Mouse (Mus musculus) kidney, embryonic 15.5 days (tissue): ENCODE results near the gene Gramd2. TPM values are rescaled to one million over a fixed set of nuclear protein-coding genes. Genes with fewer than 3 reads are reported as not detected.

ENCODE experiments used
- ATAC-seq: fragments of 200-750 bp; cut with Nextera tagmentation; replicated peaks from 2 replicates; pipeline ENCODE4 v1.8.0; 2017; ENCODE audit warnings: moderate TSS enrichment; ENCODE audit not compliant: low FRiP score
- H3K27ac ChIP-seq: fragments of 300-500 bp; sonication (generic); 2 replicates; pipeline ENCODE4 v1.5.1; 2015; ENCODE audit warnings: mild to moderate bottlenecking, inconsistent platforms
- H3K27me3 ChIP-seq: fragments of 300-500 bp; sonication (generic); 2 replicates; pipeline ENCODE4 v1.6.1; 2015; ENCODE audit warnings: inconsistent platforms
- H3K36me3 ChIP-seq: fragments of 300-500 bp; sonication (generic); 2 replicates; pipeline ENCODE4 v1.6.1; 2015; ENCODE audit warnings: inconsistent platforms
- H3K4me1 ChIP-seq: fragments of 300-500 bp; sonication (generic); 2 replicates; pipeline ENCODE4 v1.6.1; 2015; ENCODE audit warnings: inconsistent platforms
- H3K4me2 ChIP-seq: fragments of 300-500 bp; sonication (generic); 2 replicates; pipeline ENCODE4 v1.6.1; 2015; ENCODE audit warnings: moderate library complexity, mild to moderate bottlenecking, inconsistent platforms
- H3K4me3 ChIP-seq: fragments of 300-500 bp; sonication (generic); replicated peaks from 2 replicates; pipeline ENCODE4 v1.5.1; 2015; ENCODE audit warnings: mild to moderate bottlenecking, inconsistent platforms
- H3K9ac ChIP-seq: fragments of 300-500 bp; sonication (generic); 2 replicates; pipeline ENCODE4 v1.6.1; 2015; ENCODE audit warnings: mild to moderate bottlenecking, inconsistent platforms
- H3K9me3 ChIP-seq: fragments of 300-500 bp; sonication (generic); replicated peaks from 2 replicates; pipeline ENCODE4 v1.6.1; 2016; ENCODE audit warnings: inconsistent platforms
- WGBS: fragments of 180-500 bp; shearing (Covaris S2); methylation state at CpG from one replicate; pipeline ENCODE4 v1.1.7; 2015; ENCODE audit warnings: mixed read lengths; 5-methylcytosine and 5-hydroxymethylcytosine counted together
- polyA plus RNA-seq: library from polyadenylated mRNA; unstranded; fragments of >200 nt; fragmentation: Nextera tagmentation; extraction: Ambion mirVana; gene quantifications from 2 replicates; pipeline ENCODE4 v1.2.1, GENCODE M21; 2015

The Gramd2 gene
- polyA plus RNA-seq, 1 experiment from 2014 or later = 0.95 TPM

DNA sequence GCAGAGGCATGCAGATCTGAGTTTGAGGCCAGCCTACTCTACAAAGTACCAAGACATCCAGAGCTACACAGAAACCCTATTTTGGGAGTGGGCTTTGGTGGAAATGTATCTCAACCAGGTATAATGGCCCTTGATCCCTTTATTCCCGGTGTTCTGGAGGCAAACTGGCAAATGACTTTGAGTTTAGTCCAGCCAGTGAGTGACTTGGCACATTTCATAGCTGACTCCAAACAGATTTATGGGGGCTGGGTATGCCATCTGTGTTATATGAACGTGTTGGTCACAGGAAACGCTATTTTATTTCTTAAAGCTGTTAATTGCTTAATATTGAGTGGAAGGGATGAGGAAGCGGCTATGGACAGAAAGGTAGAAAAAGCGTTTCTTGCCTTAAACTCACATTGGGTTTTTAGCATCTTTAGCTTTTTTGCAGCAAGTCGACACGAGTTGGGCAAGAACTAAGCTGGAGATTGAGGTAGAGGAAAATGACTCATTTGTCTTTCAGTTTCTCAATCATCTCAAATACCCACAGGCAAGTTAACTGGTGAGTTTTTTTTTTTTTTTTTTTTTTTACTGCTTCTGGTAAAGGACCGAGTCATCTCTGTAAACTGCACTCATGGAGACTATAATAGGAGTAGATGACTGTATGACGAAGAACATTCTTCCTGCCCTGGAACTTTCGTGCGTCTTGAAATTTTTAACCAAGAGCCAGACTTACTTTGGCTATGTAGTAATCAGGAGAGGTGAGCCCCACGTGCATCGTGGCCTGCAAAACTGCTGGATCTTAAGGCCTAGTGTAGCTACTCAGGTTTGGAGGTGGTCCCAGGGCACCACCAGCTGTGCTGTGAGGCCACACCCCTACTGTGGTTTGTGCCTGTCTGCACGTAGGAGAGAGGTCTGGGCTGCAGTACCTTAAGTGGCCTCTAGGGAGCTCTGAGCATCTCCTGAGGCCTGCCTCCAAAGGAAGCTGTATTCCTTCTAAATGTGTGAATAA is 20.6 kb upstream of the Gramd2 start:
- no peaks in the 10 kb centered on the region for H3K27me3 ChIP-seq
- H3K4me2 ChIP-seq = peak overlapping the region; percentile 75
- peak; percentile 15; the same call in 1 of the 2 replicates for ATAC-seq
- H3K4me1 ChIP-seq = peaks cover 64% of the 10 kb centered on the region
- peak overlapping the region; percentile 69 for H3K27ac ChIP-seq
- H3K9ac ChIP-seq = no peak overlapping the region
- no peaks in the 10 kb centered on the region for H3K9me3 ChIP-seq
- peak overlapping the region; percentile 93 for H3K4me3 ChIP-seq
- 23% methylated on average over 14 of the region's 14 CpGs for WGBS
- H3K36me3 ChIP-seq = peaks cover 45% of the 10 kb centered on the region

DNA sequence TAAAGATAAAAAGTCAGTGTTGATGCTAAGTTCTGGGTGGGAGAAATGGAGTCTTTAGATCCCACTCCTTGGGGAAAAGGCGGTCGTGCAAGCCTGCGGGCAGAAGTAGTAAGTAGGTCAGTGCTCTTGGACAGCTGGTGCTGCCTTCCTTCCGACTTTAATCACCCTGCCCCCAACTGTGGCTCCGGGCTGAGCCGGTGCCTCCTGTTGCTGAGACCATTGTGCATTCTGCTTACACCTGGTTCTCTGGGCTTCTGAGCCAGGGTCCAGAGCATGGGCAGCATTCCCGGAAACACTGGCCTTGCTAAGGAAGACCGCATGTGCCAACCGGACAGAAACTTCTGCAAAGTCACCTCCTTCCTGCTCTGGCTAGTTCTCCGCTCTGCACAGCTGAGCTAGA is 19.5 kb upstream of the Gramd2 start:
- H3K27me3 ChIP-seq = no peaks in the 10 kb centered on the region
- H3K27ac ChIP-seq = peak overlapping the region; percentile 69
- no peaks in the 10 kb centered on the region for H3K9me3 ChIP-seq
- WGBS = 54% methylated on average over 10 of the region's 10 CpGs
- H3K36me3 ChIP-seq = peaks cover 56% of the 10 kb centered on the region
- ATAC-seq = no peak
- H3K4me2 ChIP-seq = peak overlapping the region; percentile 75
- peaks cover 71% of the 10 kb centered on the region for H3K4me1 ChIP-seq
- no peak overlapping the region for H3K9ac ChIP-seq
- H3K4me3 ChIP-seq = peak overlapping the region; percentile 93; the same call in 1 of the 2 replicates

GRCm38 (mm10) chr9:59661298-59661975 is 18.5 kb upstream of the Gramd2 start:
- Histone ChIP-seq H3K9ac (no peak overlapping the region), H3K4me2 (peak overlapping the region; percentile 75; the same call in 1 of the 2 replicates), H3K27me3 (no peaks in the 10 kb centered on the region), H3K4me1 (peaks cover 71% of the 10 kb centered on the region), H3K27ac (no peak overlapping the region), H3K9me3 (no peaks in the 10 kb centered on the region), H3K4me3 (no peak overlapping the region), H3K36me3 (peaks cover 66% of the 10 kb centered on the region)
- ATAC-seq = no peak
- WGBS = 65% methylated on average over 6 of the region's 6 CpGs

GRCm38 (mm10) chr9:59663226-59663625 is 16.7 kb upstream of the Gramd2 start:
- Histone ChIP-seq H3K4me2 (no peak overlapping the region), H3K27ac (no peak overlapping the region), H3K9me3 (no peaks in the 10 kb centered on the region), H3K4me3 (no peak overlapping the region), H3K9ac (no peak overlapping the region), H3K36me3 (peaks cover 84% of the 10 kb centered on the region), H3K4me1 (peaks cover 62% of the 10 kb centered on the region), H3K27me3 (no peaks in the 10 kb centered on the region)
- 86% methylated on average over 7 of the region's 7 CpGs for WGBS
- ATAC-seq = no peak

- H3K36me3 ChIP-seq = peaks cover 91% of the 10 kb centered on the region
- H3K27me3 ChIP-seq = no peaks in the 10 kb centered on the region
- peaks cover 54% of the 10 kb centered on the region for H3K4me1 ChIP-seq
- H3K4me2 ChIP-seq = no peak overlapping the region
- H3K9ac ChIP-seq = no peak overlapping the region
- 30% methylated on average over 3 of the region's 3 CpGs for WGBS
- ATAC-seq = no peak
- H3K9me3 ChIP-seq = no peaks in the 10 kb centered on the region
- no peak overlapping the region for H3K27ac ChIP-seq
- no peak overlapping the region for H3K4me3 ChIP-seq
These were observed 16.0 kb upstream of the Gramd2 start for GRCm38 (mm10) chr9:59663957-59664356.

DNA sequence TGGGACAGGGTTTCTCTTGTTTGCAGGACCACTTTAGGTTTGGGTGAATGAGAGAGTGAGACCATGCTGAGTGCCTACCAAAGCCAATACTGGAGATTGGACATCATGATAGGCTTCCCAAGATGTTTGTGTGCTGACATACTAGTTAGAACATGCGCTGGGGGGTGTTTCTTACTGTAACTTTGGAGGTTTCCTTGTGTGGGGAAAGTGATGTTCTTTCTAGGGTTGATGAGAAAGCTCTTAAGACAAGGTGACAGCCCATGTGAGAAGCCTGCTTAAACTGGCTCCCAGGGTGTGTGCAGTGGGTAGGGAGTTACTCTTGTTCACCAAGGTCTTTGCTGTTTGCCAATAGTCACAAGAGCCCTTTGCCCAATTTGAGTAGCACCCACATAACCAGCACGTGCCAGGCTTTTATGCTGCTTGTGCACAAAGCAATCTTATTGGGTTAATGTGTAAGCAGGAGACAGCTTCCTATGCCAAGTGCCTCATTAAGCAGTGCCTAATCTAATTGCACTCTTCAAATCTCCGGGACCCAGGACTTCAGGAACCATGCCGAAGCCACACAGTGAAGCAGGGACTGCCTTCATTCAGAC is 15.2 kb upstream of the Gramd2 start:
- Histone ChIP-seq H3K9me3 (no peaks in the 10 kb centered on the region), H3K4me1 (peaks cover 47% of the 10 kb centered on the region), H3K4me3 (no peak overlapping the region), H3K4me2 (no peak overlapping the region), H3K36me3 (peaks cover 99% of the 10 kb centered on the region), H3K27ac (no peak overlapping the region), H3K9ac (no peak overlapping the region), H3K27me3 (no peaks in the 10 kb centered on the region)
- WGBS = 68% methylated on average over 4 of the region's 4 CpGs
- ATAC-seq = no peak

DNA sequence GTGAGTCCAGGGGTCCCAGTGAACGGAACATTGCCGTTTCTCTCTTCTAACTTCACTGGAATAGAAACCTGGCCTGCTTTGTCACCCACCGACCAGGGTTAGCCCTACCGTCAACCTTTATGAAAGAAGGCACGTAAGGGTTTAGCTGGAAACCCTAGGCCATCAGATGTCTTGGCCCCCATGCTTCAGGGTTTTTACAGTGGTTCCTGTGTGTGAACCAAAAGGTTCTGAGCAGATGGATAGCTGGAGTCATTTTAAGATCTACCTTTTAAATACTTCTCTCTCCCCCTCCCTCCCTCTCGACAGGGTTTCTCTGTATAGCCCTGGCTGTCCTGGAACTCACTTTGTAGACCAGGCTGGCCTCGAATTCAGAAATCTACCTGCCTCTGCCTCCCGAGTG is 13.9 kb upstream of the Gramd2 start:
- no peak overlapping the region for H3K9ac ChIP-seq
- no peak overlapping the region for H3K27ac ChIP-seq
- H3K4me1 ChIP-seq = peaks cover 35% of the 10 kb centered on the region
- no peaks in the 10 kb centered on the region for H3K9me3 ChIP-seq
- H3K4me2 ChIP-seq = no peak overlapping the region
- no peak for ATAC-seq
- H3K27me3 ChIP-seq = no peaks in the 10 kb centered on the region
- H3K4me3 ChIP-seq = no peak overlapping the region
- WGBS = 90% methylated on average over 8 of the region's 8 CpGs
- H3K36me3 ChIP-seq = peaks cover 100% of the 10 kb centered on the region

DNA sequence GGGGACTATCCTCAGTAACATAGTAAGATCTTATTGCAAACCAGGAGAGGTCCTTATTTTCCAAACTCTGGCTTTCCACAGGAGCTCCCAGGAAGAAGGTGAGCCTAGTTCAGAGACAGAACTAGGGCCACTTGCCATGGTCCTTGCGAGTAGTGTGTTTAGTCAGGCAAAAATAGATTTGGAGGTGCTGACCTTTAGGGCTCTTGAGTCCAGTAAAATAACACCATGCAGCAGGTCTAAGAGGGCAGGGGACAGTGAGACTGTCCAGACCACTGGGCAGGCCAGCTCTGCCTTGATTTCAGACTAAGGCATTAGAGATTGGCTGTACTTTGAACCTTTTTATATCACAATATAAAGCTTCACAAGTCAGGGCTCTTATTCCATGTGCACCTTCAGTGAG is 13.1 kb upstream of the Gramd2 start:
- H3K36me3 ChIP-seq = peaks cover 100% of the 10 kb centered on the region

GRCm38 (mm10) chr9:59667250-59667649 is 12.7 kb upstream of the Gramd2 start:
- Histone ChIP-seq H3K4me3 (no peak overlapping the region), H3K4me1 (peaks cover 22% of the 10 kb centered on the region), H3K4me2 (no peak overlapping the region), H3K27me3 (no peaks in the 10 kb centered on the region), H3K27ac (no peak overlapping the region), H3K9ac (no peak overlapping the region), H3K36me3 (peaks cover 100% of the 10 kb centered on the region), H3K9me3 (no peaks in the 10 kb centered on the region)
- 78% methylated on average over 4 of the region's 4 CpGs for WGBS
- no peak for ATAC-seq

More for the DNA sequence above, 13.1 kb upstream of the Gramd2 start:
- no peak overlapping the region for H3K4me2 ChIP-seq
- H3K9ac ChIP-seq = no peak overlapping the region
- peaks cover 27% of the 10 kb centered on the region for H3K4me1 ChIP-seq
- WGBS = 79% methylated on average over 1 of the region's 1 CpGs
- no peaks in the 10 kb centered on the region for H3K27me3 ChIP-seq
- no peak overlapping the region for H3K4me3 ChIP-seq
- ATAC-seq = no peak
- no peaks in the 10 kb centered on the region for H3K9me3 ChIP-seq
- H3K27ac ChIP-seq = no peak overlapping the region

DNA sequence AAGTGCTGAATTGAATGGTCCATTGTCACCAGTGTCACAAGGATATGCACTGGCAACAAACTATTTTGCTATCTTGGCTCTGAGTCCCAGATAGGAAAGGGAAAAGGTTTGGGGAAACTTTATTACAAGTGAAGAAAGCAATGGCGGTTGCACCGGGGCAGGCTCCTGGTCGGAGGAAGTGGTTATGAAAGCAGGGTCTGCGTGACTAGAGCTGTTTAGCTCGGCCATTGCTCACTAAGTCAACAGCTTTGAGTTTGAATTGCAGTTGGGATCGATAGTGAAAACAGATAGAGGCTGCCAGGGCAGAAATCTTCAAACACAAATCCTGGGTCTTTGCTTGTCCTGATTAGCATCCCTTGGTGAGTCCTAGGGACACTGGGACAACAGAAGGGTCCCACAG is 12.0 kb upstream of the Gramd2 start:
- H3K4me3 ChIP-seq = no peak overlapping the region
- no peak overlapping the region for H3K4me2 ChIP-seq
- peaks cover 100% of the 10 kb centered on the region for H3K36me3 ChIP-seq
- 89% methylated on average over 6 of the region's 6 CpGs for WGBS
- H3K27ac ChIP-seq = no peak overlapping the region
- no peaks in the 10 kb centered on the region for H3K27me3 ChIP-seq
- no peaks in the 10 kb centered on the region for H3K9me3 ChIP-seq
- ATAC-seq = no peak
- H3K4me1 ChIP-seq = peaks cover 20% of the 10 kb centered on the region
- no peak overlapping the region for H3K9ac ChIP-seq

- WGBS = 91% methylated on average over 7 of the region's 7 CpGs
- H3K4me1 ChIP-seq = peaks cover 16% of the 10 kb centered on the region
- H3K4me2 ChIP-seq = no peak overlapping the region
- H3K36me3 ChIP-seq = peaks cover 100% of the 10 kb centered on the region
- no peaks in the 10 kb centered on the region for H3K27me3 ChIP-seq
- no peak overlapping the region for H3K4me3 ChIP-seq
- H3K27ac ChIP-seq = no peak overlapping the region
- H3K9ac ChIP-seq = no peak overlapping the region
- H3K9me3 ChIP-seq = no peaks in the 10 kb centered on the region
- ATAC-seq = no peak
These were observed 11.5 kb upstream of the Gramd2 start for GRCm38 (mm10) chr9:59668473-59668872.

- no peak overlapping the region for H3K4me3 ChIP-seq
- no peak overlapping the region for H3K4me2 ChIP-seq
- H3K4me1 ChIP-seq = peaks cover 9% of the 10 kb centered on the region
- no peaks in the 10 kb centered on the region for H3K9me3 ChIP-seq
- no peaks in the 10 kb centered on the region for H3K27me3 ChIP-seq
- H3K36me3 ChIP-seq = peaks cover 100% of the 10 kb centered on the region
- WGBS = 92% methylated on average over 4 of the region's 4 CpGs
- no peak for ATAC-seq
- H3K27ac ChIP-seq = no peak overlapping the region
- H3K9ac ChIP-seq = no peak overlapping the region
These were observed 10.8 kb upstream of the Gramd2 start for GRCm38 (mm10) chr9:59669172-59669571.
